Comparison of ENCODE assay signal across 9 mouse cellular contexts in genomic region chr16:24393556-24394210, GRCm38 (mm10). TPM values are rescaled to one million over a fixed set of nuclear protein-coding genes. Genes with fewer than 3 reads are reported as not detected.
A peak's percentile ranks its signal among the peaks of the same experiment; 100 is the strongest.
DNase-seq lines count a peak whose midpoint lies in the region; ATAC-seq lines count a peak whose summit lies in the region.
"Had no signal": no experiment of that assay in that cellular context is flagged by ENCODE, and none has a peak within 500 bp of the region (broad histone marks: within the 10 kb centered on the region; RNA-seq: fewer than 3 reads in every experiment).

No protein-coding gene starts in this region.

- WGBS in forebrain, embryonic 12.5 days: under 1% methylated on average over 49 of the region's 76 CpGs
- WGBS in limb, embryonic 10.5 days: under 1% methylated on average over 64 of the region's 76 CpGs
- WGBS in stomach, embryonic 14.5 days: under 1% methylated on average over 63 of the region's 76 CpGs

- peaks cover 23% of the 10 kb centered on the region for H3K4me1 ChIP-seq in forebrain, embryonic 12.5 days
- H3K4me1 ChIP-seq in limb, embryonic 10.5 days: peaks cover 53% of the 10 kb centered on the region
- H3K4me1 ChIP-seq in stomach, embryonic 14.5 days (ENCODE audit: control insufficient read depth, insufficient read depth, low read length): peaks cover 35% of the 10 kb centered on the region

- no peaks in the 10 kb centered on the region for H3K27me3 ChIP-seq in forebrain, embryonic 12.5 days
- H3K27me3 ChIP-seq in limb, embryonic 10.5 days (ENCODE audit: low read depth, poor library complexity, severe bottlenecking): no peaks in the 10 kb centered on the region
- no peaks in the 10 kb centered on the region for H3K27me3 ChIP-seq in stomach, embryonic 14.5 days (ENCODE audit: control insufficient read depth, insufficient read depth, low read length)

- peak overlapping the region; percentile 77 for H3K4me2 ChIP-seq in forebrain, embryonic 12.5 days
- peak overlapping the region; percentile 69 for H3K4me2 ChIP-seq in stomach, embryonic 14.5 days (replicated peaks; ENCODE audit: low read depth, low read length)

- H3K27ac ChIP-seq in forebrain, embryonic 12.5 days: peak overlapping the region; percentile 90
- H3K27ac ChIP-seq in limb, embryonic 10.5 days: peak overlapping the region; percentile 100
- peak overlapping the region; percentile 99 for H3K27ac ChIP-seq in stomach, embryonic 14.5 days (ENCODE audit: low read length)

- DNase-seq in frontal cortex, postnatal 10 days (ENCODE audit: low spot score in 2 of 2): peak; percentile 19 to 37
- peak; percentile 46 to 53 for DNase-seq in adrenal gland, postnatal 4 days (ENCODE audit: low spot score in 2 of 2)
- DNase-seq in heart, postnatal 25 days (ENCODE audit: low spot score): peak; percentile 60
- DNase-seq in limb, embryonic 10.5 days (ENCODE audit: low spot score): peak; percentile 79
- DNase-seq in mesoderm, embryonic 11.5 days (ENCODE audit: low read depth, low spot score): peak; percentile 34

- peak overlapping the region; percentile 91 for H3K9ac ChIP-seq in forebrain, embryonic 12.5 days
- peak overlapping the region; percentile 95 for H3K9ac ChIP-seq in stomach, embryonic 14.5 days (replicated peaks; ENCODE audit: low read depth, low read length)

- H3K9me3 ChIP-seq in forebrain, embryonic 12.5 days: no peaks in the 10 kb centered on the region
- H3K9me3 ChIP-seq in limb, embryonic 10.5 days (replicated peaks): no peaks in the 10 kb centered on the region
- H3K9me3 ChIP-seq in stomach, embryonic 14.5 days (ENCODE audit: control insufficient read depth, low read depth, low read length): no peaks in the 10 kb centered on the region

- peak overlapping the region; percentile 90 for H3K4me3 ChIP-seq in forebrain, embryonic 12.5 days (replicated peaks)
- H3K4me3 ChIP-seq in limb, embryonic 10.5 days: peak overlapping the region; percentile 94
- peak overlapping the region; percentile 92 for H3K4me3 ChIP-seq in stomach, embryonic 14.5 days (ENCODE audit: low read depth, low read length)

- no peak for ATAC-seq in frontal cortex, adult (ENCODE audit: low TSS enrichment)
- peak; percentile 72 for ATAC-seq in forebrain, embryonic 12.5 days (ENCODE audit: low FRiP score)
- ATAC-seq in stomach, embryonic 14.5 days (ENCODE audit: insufficient number of reproducible peaks, insufficient read depth, low FRiP score, low read depth): peak; percentile 59

- intact Hi-C loops in heart, postnatal 25 days (cut with DNase I): loop anchor here (2.0 to 5.0 kb wide), 2 partner anchors 407 to 664 kb away; no protein-coding TSS in a partner anchor

- no peaks in the 10 kb centered on the region for H3K36me3 ChIP-seq in forebrain, embryonic 12.5 days (replicated peaks)
- no peaks in the 10 kb centered on the region for H3K36me3 ChIP-seq in limb, embryonic 10.5 days
- H3K36me3 ChIP-seq in stomach, embryonic 14.5 days (ENCODE audit: control insufficient read depth, insufficient read depth, low read length): no peaks in the 10 kb centered on the region

RNA-seq across cellular contexts. Expression of gene Lpp, which starts 0.4 kb away (rescaled TPM):
- 10 to 100 TPM; 70.2 to 80.0 TPM for total RNA-seq in adrenal gland, postnatal 4 days (2021)
- 16.1 and 18.1 TPM in 2 replicates for polyA plus RNA-seq in forebrain, embryonic 12.5 days (2016; fragmentation: Nextera tagmentation; extraction: Ambion mirVana)
- 10 to 100 TPM; 32.7 to 40.5 TPM for total RNA-seq in heart, postnatal 25 days (2021)
- polyA plus RNA-seq in limb, embryonic 10.5 days (2016; fragmentation: Nextera tagmentation; extraction: Ambion mirVana): 38.6 and 45.3 TPM in 2 replicates
- polyA plus RNA-seq in stomach, embryonic 14.5 days (2014; fragmentation: Nextera tagmentation; extraction: Ambion mirVana): 105 and 107 TPM in 2 replicates
- total RNA-seq: MEL had no signal

Comparison
In these comparisons a context has a peak if more than half of its experiments do, and no peak if none do; other contexts are left out.
1. DNase-seq: peak in every context shown above with its lines; median percentile 79 in limb, embryonic 10.5 days; 60 in heart, postnatal 25 days; 50 in adrenal gland, postnatal 4 days; 34 in mesoderm, embryonic 11.5 days; 28 in frontal cortex, postnatal 10 days.